Mouse (Mus musculus) heart, postnatal 0 days (tissue): Measurements from ENCODE around the gene Mip.

Experiments used
- CTCF ChIP-seq: IDR thresholded peaks from 2 replicates; pipeline ENCODE4 v1.5.1; 2016; ENCODE audit warnings: antibody characterized with exemption, control low read depth, low read depth
- EP300 ChIP-seq: IDR thresholded peaks from 2 replicates; pipeline ENCODE4 v1.6.1; 2016; ENCODE audit warnings: antibody characterized with exemption, low read depth

- TF ChIP-seq CTCF (no peak), EP300 (no peak)
Measured at GRCm38 (mm10) chr10:128262300-128262699, 36.7 kb downstream of the Mip start.
